Mouse (Mus musculus) neural tube, embryonic 12.5 days (tissue): ENCODE measurements around the gene Cd9. TPM values are rescaled to one million over a fixed set of nuclear protein-coding genes. Genes with fewer than 3 reads are reported as not detected.

Experiments
- polyA plus RNA-seq: library from polyadenylated mRNA; unstranded; fragments of >200 nt; fragmentation: Nextera tagmentation; extraction: Ambion mirVana; gene quantifications from 2 replicates; pipeline ENCODE4 v1.2.1, GENCODE M21; 2016

Gene Cd9
- polyA plus RNA-seq, 1 experiment from 2014 or later = 51.1 TPM

Other genes starting within 250 kb of the Cd9 start
- gene Tuba3a, start 208.7 kb downstream of the Cd9 start, polyA plus RNA-seq = 0.42 TPM in 1 of 2 replicates, not detected in the other
- gene Ltbr, start 180.9 kb downstream of the Cd9 start, polyA plus RNA-seq = 17.0 and 18.7 TPM in 2 replicates
- gene Scnn1a, start 174.1 kb downstream of the Cd9 start, polyA plus RNA-seq = 0.13 and 0.47 TPM in 2 replicates
- gene Tnfrsf1a, start 145.4 kb downstream of the Cd9 start, polyA plus RNA-seq = 22.7 and 23.3 TPM in 2 replicates
- gene Plekhg6, start 114.0 kb downstream of the Cd9 start, polyA plus RNA-seq = 0.09 and 0.15 TPM in 2 replicates
- gene Vwf, start 52.0 kb upstream of the Cd9 start, polyA plus RNA-seq = 10.1 and 12.3 TPM in 2 replicates
- gene Ano2, start 195.6 kb upstream of the Cd9 start, polyA plus RNA-seq = 0.22 and 0.23 TPM in 2 replicates